Mouse (Mus musculus): ENCODE results near the gene Ntrk1. TPM values are rescaled to one million over a fixed set of nuclear protein-coding genes. Genes with fewer than 3 reads are reported as not detected.
A peak's percentile ranks its signal among the peaks of the same experiment; 100 is the strongest.

The Ntrk1 gene
- polyA plus RNA-seq, 1 experiment: not detected

GRCm38 (mm10) chr3:87789768-87790167 lies 5.2 kb downstream of the Ntrk1 start:
- Histone ChIP-seq H3K4me3 (replicated peaks) (no peak overlapping the region), H3K9me3 (no peaks in the 10 kb centered on the region), H3K4me1 (peaks cover 4% of the 10 kb centered on the region), H3K36me3 (replicated peaks; ENCODE audit: low read length) (no peaks in the 10 kb centered on the region), H3K27me3 (replicated peaks) (peaks cover 95% of the 10 kb centered on the region)
- TF ChIP-seq GATA1 (IDR thresholded peaks at IDR 0.05; ENCODE audit: borderline replicate concordance, low read length): no peak
- no peak for TF ChIP-seq FLI1 (IDR thresholded peaks at IDR 0.05; ENCODE audit: low read length)

GRCm38 (mm10) chr3:87789248-87789647 lies 5.7 kb downstream of the Ntrk1 start:
- Histone ChIP-seq H3K36me3 (replicated peaks; ENCODE audit: low read length) (no peaks in the 10 kb centered on the region), H3K9me3 (no peaks in the 10 kb centered on the region), H3K27me3 (replicated peaks) (peaks cover 92% of the 10 kb centered on the region), H3K4me3 (replicated peaks) (no peak overlapping the region), H3K4me1 (no peaks in the 10 kb centered on the region; the same call in 1 of the 2 replicates)
- TF ChIP-seq GATA1 (IDR thresholded peaks at IDR 0.05; ENCODE audit: borderline replicate concordance, low read length) (no peak), FLI1 (IDR thresholded peaks at IDR 0.05; ENCODE audit: low read length) (no peak)

- H3K9me3 ChIP-seq: no peaks in the 10 kb centered on the region
- no peaks in the 10 kb centered on the region for H3K4me1 ChIP-seq
- no peak overlapping the region for H3K4me3 ChIP-seq (replicated peaks)
- no peaks in the 10 kb centered on the region for H3K36me3 ChIP-seq (replicated peaks; ENCODE audit: low read length)
- TF ChIP-seq GATA1 (IDR thresholded peaks at IDR 0.05; ENCODE audit: borderline replicate concordance, low read length) (no peak), FLI1 (IDR thresholded peaks at IDR 0.05; ENCODE audit: low read length) (no peak)
- peaks cover 92% of the 10 kb centered on the region for H3K27me3 ChIP-seq (replicated peaks)
Measured at GRCm38 (mm10) chr3:87785626-87786214, 9.2 kb downstream of the Ntrk1 start.

- H3K9me3 ChIP-seq: no peaks in the 10 kb centered on the region
- no peaks in the 10 kb centered on the region for H3K36me3 ChIP-seq (replicated peaks; ENCODE audit: low read length)
- no peak overlapping the region for H3K4me3 ChIP-seq (replicated peaks)
- H3K27me3 ChIP-seq (replicated peaks): peaks cover 92% of the 10 kb centered on the region
- no peak for TF ChIP-seq FLI1 (IDR thresholded peaks at IDR 0.05; ENCODE audit: low read length)
- no peak for TF ChIP-seq GATA1 (IDR thresholded peaks at IDR 0.05; ENCODE audit: borderline replicate concordance, low read length)
- H3K4me1 ChIP-seq: no peaks in the 10 kb centered on the region
Measured at GRCm38 (mm10) chr3:87785156-87785555, 9.8 kb downstream of the Ntrk1 start.

- TF ChIP-seq FLI1 (IDR thresholded peaks at IDR 0.05; ENCODE audit: low read length): no peak
- H3K27me3 ChIP-seq (replicated peaks): peaks cover 91% of the 10 kb centered on the region
Measured at GRCm38 (mm10) chr3:87783282-87784023, 11.5 kb downstream of the Ntrk1 start.

GRCm38 (mm10) chr3:87779086-87779485 lies 15.9 kb downstream of the Ntrk1 start:
- no peak for TF ChIP-seq GATA1 (IDR thresholded peaks at IDR 0.05; ENCODE audit: borderline replicate concordance, low read length)

More at GRCm38 (mm10) chr3:87783282-87784023, 11.5 kb downstream of the Ntrk1 start:
- H3K4me1 ChIP-seq: peaks cover 4% of the 10 kb centered on the region; the same call in 1 of the 2 replicates
- no peaks in the 10 kb centered on the region for H3K36me3 ChIP-seq (replicated peaks; ENCODE audit: low read length)
- no peaks in the 10 kb centered on the region for H3K9me3 ChIP-seq
- H3K4me3 ChIP-seq (replicated peaks): no peak overlapping the region

GRCm38 (mm10) chr3:87778283-87778682 lies 16.7 kb downstream of the Ntrk1 start:
- no peaks in the 10 kb centered on the region for H3K36me3 ChIP-seq (replicated peaks; ENCODE audit: low read length)
- no peak overlapping the region for H3K4me3 ChIP-seq (replicated peaks)
- H3K9me3 ChIP-seq: no peaks in the 10 kb centered on the region
- no peak for TF ChIP-seq GATA1 (IDR thresholded peaks at IDR 0.05; ENCODE audit: borderline replicate concordance, low read length)
- no peak for TF ChIP-seq FLI1 (IDR thresholded peaks at IDR 0.05; ENCODE audit: low read length)
- H3K4me1 ChIP-seq: peaks cover 16% of the 10 kb centered on the region
- H3K27me3 ChIP-seq (replicated peaks): peaks cover 99% of the 10 kb centered on the region

More at GRCm38 (mm10) chr3:87779086-87779485, 15.9 kb downstream of the Ntrk1 start:
- H3K4me1 ChIP-seq: peaks cover 16% of the 10 kb centered on the region
- no peaks in the 10 kb centered on the region for H3K36me3 ChIP-seq (replicated peaks; ENCODE audit: low read length)
- no peaks in the 10 kb centered on the region for H3K9me3 ChIP-seq
- H3K27me3 ChIP-seq (replicated peaks): peaks cover 99% of the 10 kb centered on the region
- no peak overlapping the region for H3K4me3 ChIP-seq (replicated peaks)

GRCm38 (mm10) chr3:87771088-87771487 lies 23.9 kb downstream of the Ntrk1 start:
- peak overlapping the region; percentile 42 for H3K4me3 ChIP-seq (replicated peaks)
- peaks cover 49% of the 10 kb centered on the region for H3K27me3 ChIP-seq (replicated peaks)
- no peak for TF ChIP-seq FLI1 (IDR thresholded peaks at IDR 0.05; ENCODE audit: low read length)
- no peak for TF ChIP-seq GATA1 (IDR thresholded peaks at IDR 0.05; ENCODE audit: borderline replicate concordance, low read length)
- H3K36me3 ChIP-seq (replicated peaks; ENCODE audit: low read length): peaks cover 14% of the 10 kb centered on the region
- peaks cover 57% of the 10 kb centered on the region for H3K4me1 ChIP-seq
- H3K9me3 ChIP-seq: no peaks in the 10 kb centered on the region

GRCm38 (mm10) chr3:87770280-87770679 lies 24.7 kb downstream of the Ntrk1 start:
- H3K9me3 ChIP-seq: no peaks in the 10 kb centered on the region
- H3K27me3 ChIP-seq (replicated peaks): peaks cover 41% of the 10 kb centered on the region
- peaks cover 16% of the 10 kb centered on the region for H3K36me3 ChIP-seq (replicated peaks; ENCODE audit: low read length)
- H3K4me1 ChIP-seq: peaks cover 58% of the 10 kb centered on the region
- TF ChIP-seq FLI1 (IDR thresholded peaks at IDR 0.05; ENCODE audit: low read length) (no peak), GATA1 (IDR thresholded peaks at IDR 0.05; ENCODE audit: borderline replicate concordance, low read length) (no peak)
- no peak overlapping the region for H3K4me3 ChIP-seq (replicated peaks)

GRCm38 (mm10) chr3:87769506-87769905 lies 25.5 kb downstream of the Ntrk1 start:
- Histone ChIP-seq H3K9me3 (no peaks in the 10 kb centered on the region), H3K4me1 (peaks cover 66% of the 10 kb centered on the region), H3K27me3 (replicated peaks) (peaks cover 33% of the 10 kb centered on the region), H3K4me3 (replicated peaks) (peak overlapping the region; percentile 98), H3K36me3 (replicated peaks; ENCODE audit: low read length) (peaks cover 16% of the 10 kb centered on the region)
- no peak for TF ChIP-seq GATA1 (IDR thresholded peaks at IDR 0.05; ENCODE audit: borderline replicate concordance, low read length)
- no peak for TF ChIP-seq FLI1 (IDR thresholded peaks at IDR 0.05; ENCODE audit: low read length)
